Mouse (Mus musculus) gastrocnemius, adult 18-20 months (tissue): ENCODE measurements around the gene Kcnc2. TPM values are rescaled to one million over a fixed set of nuclear protein-coding genes. Genes with fewer than 3 reads are reported as not detected.
"Not testable (repeated sequence)": the region's sequence is repeated elsewhere in the genome, so short reads cannot be mapped to it uniquely, and the experiment has no call there.

Experiments
- DNase-seq: peaks from one replicate; pipeline ENCODE4 v3.0.0; 2021; ENCODE audit warnings: low spot score
- long read RNA-seq, 2 experiments: library from polyadenylated mRNA; stranded (forward); transcript quantifications; one replicate each; pipeline ENCODE4 v2.0.0; 2021
- total RNA-seq, 2 experiments: library from RNA; stranded (reverse); gene quantifications; 2 replicates each; pipeline ENCODE4 v1.2.3; 2021

Kcnc2 gene
- total RNA-seq: under 1 TPM; 0.11 to 0.36 TPM
- long read RNA-seq, experiment 1: 0 reads
- long read RNA-seq, experiment 2: 0 reads

DNA sequence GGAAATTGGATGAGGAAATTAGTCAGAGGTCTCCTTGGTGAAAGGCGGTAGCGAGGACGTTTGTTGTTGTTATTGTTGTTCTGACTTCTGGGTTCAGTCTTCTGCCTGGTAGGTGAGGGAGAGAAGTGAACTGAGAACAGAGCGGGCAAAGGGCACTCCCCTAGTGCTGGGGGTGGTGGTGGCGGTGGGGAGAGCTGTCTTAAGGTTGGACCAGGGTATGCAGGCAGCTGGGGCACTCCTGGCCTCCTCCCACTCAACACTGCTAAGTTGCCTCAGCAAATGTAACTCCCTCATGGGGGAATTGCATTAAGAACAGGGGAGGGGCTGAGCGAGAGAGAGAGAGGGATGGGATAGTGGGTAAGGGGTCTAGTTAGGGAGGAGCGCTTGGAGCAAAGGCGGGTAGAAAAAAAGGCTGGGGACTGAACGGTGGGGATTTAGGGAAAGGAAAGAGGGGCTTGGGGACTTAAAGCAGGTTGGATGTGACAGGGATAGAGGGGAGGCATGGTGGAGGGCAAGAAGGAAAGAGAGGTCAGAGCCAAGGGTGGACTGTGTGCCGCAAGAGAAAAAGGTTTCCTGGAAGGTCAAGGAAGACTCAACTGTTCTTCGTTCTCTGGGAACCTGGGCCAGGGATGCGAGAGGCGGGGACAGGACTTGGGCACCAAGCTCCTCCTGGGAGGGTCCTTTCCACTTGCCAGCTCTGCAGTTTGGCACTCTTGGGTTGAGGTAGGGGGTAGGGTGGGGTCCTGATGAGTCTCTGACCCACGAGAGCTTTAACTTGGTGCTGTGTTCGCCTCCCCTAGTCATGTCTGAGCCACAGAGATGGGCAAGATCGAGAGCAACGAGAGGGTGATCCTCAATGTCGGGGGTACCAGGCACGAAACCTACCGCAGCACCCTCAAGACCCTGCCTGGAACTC lies at the start of gene Kcnc2:
TSS of gene Kcnc2 (plus strand) at position 235 of the 916 bp plus-strand sequence.
- no peak for DNase-seq

DNA sequence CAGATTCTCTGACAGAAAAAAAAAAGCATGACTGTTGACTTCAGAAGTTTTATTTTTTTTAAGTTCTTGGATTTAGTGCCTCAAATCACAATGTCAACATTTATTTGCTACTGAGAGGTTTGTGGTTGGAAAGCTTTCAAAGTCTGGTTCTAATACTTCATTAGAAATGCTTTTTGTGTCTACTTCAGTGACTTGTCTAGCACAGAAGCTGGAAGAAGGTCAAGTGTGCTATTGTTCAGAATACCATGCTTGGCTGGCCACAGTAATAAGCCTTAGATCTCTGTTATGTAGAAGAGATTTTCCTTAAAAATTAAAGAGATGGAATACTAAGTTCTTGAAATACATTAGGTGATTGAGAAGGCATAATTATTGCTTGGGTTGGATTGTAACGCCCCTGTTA lies 43.8 kb upstream of the Kcnc2 start:
- DNase-seq: no peak

DNA sequence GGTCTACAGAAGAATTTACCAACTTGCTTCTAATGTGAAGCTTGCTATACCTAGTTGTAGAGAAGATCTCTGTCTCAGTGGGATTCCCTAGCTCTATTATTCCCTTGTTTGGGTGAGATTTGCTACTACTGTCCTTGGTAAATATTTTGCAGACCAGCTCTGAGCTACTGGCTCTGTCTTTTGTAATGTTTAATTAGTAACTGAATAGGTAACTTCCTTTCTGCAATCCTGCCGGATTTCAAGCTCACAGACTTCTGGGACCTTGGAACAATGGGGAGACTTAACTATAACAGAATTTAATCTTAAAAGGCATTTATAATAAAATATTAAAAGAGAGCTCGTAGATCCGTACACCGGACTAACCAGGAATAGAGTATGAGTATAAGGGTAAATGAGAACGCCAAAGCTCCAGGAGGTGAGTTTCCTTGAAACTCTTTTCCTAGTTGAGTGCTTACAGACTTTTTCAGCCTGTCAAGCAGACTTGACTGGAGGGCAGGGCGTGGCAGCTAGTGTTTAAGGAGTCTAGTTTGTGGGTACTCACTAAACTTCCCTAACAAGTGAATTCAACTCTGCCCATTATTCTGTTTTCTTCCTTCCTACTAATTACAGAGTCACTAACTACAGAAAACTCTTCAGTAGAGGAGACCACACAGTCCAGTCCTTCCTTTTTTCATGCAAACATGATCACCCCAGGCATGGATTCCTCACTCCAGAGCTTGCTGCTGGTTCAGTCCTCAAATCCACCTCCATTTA lies 41.7 kb upstream of the Kcnc2 start:
- not testable (repeated sequence) for DNase-seq

DNA sequence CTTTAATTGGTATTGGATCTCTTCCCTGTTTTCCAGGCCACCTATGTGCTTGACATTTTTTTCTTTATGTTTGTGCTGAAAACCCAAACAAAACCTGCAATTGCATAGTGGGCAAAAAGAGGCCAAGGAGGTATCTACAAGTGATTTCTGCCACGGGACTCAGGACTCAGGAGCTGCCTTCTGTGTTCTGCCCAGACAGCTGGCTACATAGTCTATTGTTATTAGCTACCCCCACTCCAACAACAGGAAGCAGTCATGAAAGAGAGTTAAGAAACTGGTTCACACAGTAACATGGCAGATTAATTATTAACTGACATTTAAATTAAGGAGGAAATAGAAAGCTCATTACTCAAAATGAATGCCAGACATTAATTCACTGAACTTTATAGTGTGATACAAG lies 38.2 kb upstream of the Kcnc2 start:
- not testable (repeated sequence) for DNase-seq

DNA sequence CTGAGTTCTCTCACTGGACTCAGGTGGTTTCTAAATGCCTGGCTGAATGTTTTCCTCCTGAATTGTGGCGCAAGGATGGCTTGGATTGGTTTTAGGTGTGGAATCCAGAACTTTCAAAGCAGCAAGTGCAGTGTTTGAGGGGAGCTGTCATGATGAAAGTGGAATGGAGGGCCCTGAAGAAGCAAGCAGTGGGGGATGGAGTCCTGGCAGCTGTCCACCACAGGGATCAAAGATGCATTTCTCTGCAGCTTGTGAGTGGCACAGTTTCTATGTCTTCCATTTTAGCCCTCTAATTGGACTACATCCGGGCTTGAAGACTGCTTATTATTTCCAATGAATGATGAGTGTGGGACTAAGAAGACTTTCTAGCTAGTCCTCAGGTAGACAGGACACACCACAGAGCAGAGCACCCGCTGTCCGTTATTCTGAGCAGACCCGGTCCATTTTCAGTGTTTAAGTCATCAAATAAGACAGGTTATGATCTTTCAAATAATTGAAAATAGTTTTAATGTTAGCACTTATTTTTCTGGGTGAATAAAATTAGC lies 35.5 kb upstream of the Kcnc2 start:
- not testable (repeated sequence) for DNase-seq

DNA sequence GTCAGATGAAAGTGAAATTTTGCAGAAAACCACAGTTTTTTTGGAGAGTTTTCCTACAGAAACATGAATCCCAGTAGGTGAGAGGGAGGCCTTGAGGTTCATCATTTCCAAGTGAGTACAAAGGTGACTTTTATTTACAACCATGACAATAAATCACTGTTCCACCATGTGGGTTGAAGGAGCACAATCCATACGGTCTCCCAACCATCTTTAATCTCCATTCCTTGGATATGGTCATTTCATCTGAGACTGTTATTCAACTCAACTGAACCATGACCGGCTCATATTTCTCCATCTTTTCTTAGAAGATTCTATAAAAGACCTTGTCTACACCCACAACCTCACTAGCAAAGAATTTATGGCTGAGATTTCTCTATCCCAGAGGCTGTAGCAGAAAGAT lies 22.6 kb upstream of the Kcnc2 start:
- DNase-seq: no peak

DNA sequence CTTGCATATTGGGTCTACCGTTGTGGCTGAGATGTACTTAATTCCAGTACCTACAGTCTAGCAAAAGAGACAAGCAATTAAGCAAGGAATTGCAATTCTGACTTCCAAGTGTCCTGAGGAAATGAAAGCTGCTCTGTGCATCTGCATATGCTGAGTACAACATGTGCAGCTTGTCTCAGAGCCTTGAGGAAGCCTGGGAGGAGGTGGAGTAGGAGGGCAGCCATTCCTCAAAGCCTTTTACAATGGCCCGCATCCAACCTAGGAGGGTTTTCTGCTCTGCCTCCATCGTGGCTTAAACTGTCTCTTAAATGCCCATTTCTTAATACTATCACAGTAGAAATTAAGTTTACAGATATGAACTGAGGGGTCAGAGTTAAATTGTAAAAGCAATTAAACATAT lies 7.5 kb upstream of the Kcnc2 start:
- no peak for DNase-seq

DNA sequence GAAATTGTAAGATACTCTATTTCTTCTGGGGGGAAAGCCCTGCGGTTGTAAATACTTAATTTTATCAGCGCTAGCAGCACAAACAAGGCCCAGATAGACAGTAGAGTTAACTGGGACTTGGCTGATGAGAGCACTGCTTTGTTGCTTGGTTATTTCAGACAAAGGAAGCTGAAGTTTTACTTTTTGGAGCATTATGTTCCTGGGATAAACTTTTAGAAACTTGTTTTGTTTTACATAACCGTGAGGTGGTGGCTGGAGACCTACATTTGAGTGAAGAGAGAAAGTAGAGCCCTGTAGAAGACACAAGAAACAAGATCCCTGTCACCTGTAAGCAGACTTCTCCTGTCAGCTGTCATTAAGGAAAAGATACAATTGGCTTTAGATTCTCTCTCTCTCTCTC lies 1.4 kb upstream of the Kcnc2 start:
- no peak for DNase-seq

DNA sequence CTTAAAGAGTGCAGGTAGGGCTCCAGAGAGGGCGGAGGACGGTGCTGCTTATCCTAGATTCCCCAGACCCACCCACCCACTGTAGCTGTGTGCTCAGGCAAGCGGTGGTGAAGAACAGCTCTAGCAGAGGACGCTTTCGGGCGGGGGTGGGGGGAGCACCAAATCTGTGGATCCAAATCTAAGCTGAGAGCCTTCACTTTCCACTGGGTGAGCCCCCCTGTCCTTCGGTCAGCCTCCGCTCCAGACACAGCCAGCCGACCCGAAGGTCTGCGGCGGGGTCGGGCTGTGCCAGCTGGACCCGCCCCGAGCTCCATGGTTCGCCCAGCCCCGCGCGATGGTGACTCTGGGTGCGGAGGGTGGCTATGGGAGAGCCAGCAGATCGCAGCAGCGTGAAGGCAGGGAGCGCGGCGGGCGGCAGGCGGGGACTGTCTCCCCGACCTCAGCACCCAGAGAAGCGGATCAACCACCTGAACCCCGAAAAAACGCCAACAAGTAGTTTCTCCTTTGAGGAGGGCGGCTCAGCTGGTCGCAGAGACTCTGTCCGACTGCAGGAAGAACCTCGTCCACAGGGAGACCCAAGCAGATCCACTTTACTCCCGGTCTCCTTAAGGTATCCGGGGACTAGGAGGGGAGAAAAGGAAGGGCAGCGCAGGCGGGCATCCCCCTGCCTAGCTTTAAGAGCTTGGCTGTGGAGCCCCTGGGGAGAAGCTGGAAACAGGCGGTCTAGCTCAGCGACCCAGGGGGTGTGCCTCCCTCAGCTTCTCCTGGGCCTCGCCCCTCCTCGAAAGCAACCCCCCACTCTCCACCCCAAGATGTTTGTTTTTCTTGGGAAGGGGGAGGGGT lies 761 bp upstream of the Kcnc2 start:
- DNase-seq: no peak

DNA sequence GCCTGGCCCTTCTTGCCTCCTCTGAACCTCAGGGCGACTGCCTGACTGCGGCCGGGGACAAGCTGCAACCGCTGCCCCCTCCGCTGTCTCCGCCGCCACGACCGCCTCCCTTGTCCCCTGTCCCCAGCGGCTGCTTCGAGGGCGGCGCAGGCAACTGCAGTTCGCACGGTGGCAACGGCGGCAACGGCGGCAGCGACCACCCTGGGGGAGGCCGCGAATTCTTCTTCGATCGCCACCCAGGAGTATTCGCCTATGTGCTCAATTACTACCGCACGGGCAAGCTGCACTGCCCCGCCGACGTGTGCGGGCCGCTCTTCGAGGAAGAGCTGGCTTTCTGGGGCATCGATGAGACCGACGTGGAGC lies 863 bp downstream of the Kcnc2 start:
- DNase-seq: no peak

DNA sequence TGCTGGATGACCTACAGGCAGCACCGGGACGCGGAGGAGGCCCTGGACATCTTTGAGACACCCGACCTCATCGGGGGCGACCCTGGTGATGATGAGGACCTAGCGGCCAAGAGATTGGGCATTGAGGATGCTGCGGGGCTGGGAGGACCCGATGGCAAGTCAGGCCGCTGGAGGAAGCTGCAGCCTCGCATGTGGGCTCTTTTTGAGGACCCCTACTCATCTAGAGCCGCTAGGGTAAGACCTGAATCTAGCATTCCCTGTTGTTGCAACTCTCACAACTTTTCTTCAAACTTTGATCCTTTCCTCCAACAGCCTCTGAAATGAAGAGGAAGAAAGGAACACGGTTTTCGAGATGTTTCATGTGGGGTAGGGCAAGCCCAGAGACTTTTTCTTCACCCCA lies 1.2 kb downstream of the Kcnc2 start:
- no peak for DNase-seq

DNA sequence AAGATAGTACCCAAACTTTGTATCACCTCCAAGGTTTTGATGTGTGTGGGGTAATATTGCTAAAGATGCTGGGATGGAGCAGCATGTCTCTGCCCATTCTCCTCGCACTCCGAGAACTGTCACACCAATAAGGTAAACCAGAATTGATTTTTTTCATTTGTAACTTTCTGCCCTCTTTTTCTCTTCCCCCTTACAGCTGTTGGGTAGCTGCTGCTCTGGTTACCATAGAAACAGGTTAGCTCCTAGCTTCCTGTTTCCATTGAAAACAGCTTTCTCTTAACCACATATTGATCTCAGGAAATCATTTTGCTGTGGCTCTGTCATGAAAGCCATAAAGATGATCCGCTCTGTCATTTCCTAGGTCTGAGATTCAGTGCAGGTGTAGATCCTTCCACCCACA lies 7.1 kb downstream of the Kcnc2 start:
- DNase-seq: no peak

DNA sequence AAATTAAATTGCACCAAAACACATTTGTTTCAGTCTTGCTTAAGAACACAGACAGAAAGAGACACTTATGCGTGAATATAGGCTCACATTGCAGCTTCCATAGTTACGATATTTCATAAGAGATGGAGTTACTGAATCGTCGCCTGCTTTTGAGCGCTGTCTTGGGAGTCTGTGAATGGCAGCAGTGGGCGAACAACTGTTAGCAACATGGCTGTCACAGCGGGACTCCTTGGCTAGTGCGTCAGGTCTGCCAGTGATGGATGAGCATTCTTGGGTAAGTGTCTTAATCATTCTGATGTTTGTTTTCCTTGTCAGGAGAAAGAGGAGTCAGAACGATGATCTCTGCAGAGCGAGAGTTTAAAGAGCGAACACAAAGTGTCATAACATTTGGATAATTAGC lies 44.2 kb downstream of the Kcnc2 start:
- no peak for DNase-seq

DNA sequence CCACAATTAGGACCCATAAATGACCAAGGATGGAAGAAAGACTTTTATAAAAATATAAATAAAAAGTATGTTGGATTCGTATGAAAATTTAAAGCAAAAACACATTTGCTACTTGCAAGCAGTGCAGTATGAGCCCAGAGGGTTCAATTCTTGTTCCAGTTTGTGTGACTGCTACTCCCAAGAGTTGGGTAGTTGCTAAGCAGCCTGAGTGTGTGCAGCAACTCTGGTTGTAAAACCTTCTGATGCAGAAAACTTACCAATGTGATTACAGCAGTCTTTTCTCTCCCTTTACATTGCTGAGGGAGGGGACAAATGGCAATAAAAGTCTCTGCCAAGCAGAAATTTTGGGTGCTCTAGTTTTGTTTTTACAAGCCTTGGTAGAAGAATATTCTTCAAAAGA lies 46.9 kb downstream of the Kcnc2 start:
- DNase-seq: no peak

DNA sequence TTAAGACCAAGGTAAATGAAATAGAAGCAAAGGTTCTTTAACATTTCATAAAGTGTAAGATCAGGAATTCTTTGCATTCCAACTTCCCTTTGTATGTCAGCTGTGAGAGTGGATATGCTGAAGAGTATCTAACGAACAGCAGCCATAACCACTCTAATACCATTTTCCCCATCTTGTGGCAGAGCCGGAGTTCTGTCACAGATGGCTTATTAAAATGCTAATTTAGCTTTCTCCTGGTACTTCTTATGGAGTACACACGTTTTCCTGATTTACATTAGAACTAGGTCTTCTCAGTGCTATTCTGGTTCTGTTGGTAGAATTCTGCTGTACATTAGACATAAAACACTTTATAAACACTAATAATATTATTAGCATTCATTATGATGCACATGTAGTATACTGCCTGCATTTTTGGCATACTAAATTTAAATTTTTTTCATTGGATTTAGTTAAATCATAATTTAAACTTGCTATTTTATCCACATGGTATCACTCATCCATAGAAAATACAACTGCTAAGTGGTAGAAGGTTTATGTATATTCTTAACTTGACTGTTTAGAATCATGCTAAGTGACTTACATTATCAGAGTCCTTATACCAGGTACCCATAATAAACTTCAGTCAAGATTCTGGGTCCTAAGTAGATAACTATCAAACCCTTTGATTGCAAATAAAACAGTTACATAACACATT lies 86.9 kb downstream of the Kcnc2 start:
- no peak for DNase-seq

DNA sequence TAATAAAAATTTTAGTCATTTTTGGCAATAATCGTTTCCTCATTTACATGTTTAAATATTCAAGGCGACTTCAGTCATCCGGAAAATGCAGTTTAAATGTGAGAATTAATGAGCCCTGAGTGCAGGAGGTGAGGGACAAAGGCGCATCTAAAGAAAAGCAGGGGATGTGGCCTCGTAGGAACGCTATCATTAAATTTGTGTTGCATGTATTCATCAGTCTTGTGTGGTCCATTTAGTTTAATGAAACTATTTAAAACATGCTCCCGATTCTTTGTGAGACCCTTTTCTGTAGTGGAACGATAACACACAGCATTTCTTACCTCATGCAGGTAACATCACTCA lies 87.4 kb downstream of the Kcnc2 start:
- DNase-seq: no peak

DNA sequence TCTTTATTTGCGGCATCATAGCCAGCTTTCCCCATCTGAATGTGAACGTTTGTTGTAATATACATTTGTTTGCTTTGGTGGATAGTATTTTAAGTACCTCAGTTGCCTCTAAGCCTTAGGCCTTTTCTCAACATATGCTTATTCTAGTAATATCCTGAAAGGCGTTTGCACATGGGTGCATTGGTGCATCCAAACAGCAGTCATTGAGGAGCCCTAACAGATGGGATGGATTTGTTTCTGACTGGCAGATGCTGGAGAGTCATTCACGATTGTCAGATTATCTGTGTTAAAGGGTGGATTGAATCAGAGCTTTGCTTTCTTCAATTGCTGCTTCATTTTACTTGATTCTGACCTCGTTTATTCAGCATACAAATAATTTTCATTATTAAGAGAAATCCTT lies 89.8 kb downstream of the Kcnc2 start:
- DNase-seq: no peak

DNA sequence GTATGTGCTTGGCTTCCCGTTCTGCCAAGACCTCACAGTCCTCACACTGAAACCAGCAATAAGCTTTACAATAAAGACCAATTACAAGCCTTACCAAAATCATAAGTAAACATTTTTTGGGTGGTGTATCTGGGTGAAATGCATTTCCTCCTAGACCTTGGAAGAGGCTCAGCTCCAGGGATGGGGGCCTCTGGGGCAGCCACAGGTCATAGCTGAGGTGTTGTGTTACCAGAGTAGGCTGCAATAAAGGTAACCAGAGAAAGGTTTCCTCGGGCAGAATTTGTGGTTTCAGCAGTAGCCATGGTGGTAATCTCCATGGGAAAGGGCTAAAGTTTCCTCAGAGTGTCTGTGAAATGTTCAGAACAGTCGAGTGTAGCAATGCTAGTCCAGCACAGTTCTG lies 97.4 kb downstream of the Kcnc2 start:
- no peak for DNase-seq

DNA sequence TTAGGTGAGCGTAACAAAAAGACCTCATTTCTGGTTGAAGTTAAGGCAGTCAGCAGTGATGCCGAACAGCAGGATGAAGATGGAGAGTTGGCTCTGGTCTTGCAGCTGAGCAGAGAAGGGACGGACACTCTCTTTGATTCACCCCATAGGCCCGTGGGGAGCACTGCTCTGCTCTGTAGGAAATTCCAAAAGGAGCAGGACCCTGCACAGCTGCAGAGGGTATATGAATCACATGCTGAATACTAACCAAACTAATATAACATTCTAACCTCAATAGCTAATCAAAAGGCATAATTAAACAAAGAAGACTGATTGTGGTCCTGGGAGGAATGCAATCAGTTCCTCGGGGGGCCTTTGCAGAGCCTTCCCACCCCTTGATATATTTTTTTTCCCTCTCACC lies 106.2 kb downstream of the Kcnc2 start:
- no peak for DNase-seq

DNA sequence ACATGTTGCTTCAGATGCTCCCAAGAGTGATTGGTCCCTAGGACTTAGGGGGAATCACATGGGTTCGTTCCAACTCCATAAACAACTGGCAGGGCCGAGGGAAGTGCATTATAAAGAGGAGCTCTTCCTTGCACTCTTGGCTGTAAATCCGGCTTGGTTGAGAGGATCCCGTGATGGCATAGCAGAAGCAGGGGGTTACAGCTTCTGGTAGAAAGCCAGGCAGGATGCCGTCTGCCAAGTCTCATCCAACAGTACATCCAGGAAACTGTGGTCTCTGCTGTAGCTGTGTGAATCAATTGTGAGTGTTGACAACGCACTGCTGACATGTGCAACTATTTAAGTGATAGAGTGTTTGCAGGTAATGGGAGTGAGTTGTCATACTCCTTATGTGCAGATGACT lies 107.5 kb downstream of the Kcnc2 start:
- DNase-seq: no peak

DNA sequence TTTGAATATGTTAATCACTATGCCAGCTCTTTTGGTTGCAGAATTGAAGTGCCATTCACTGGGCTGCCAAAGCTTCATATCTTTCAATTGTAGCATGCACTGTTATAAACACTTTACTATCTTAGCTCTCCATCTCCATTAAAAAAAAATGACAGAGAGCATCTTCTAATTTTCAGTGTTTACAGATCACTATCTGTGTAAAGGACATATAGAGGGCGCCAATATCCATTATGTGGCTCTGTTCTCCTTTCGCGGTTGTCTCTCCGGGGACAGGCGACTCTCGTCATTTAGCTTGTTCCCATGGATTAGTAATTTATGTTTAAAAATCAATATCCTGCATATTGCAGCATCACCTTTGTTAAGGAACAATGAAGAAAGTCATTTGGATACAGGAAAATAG lies 109.7 kb downstream of the Kcnc2 start:
- no peak for DNase-seq
